Mouse (Mus musculus): ENCODE data around the gene Dgka. TPM values are rescaled to one million over a fixed set of nuclear protein-coding genes. Genes with fewer than 3 reads are reported as not detected.
"Not testable (repeated sequence)": the region's sequence is repeated elsewhere in the genome, so short reads cannot be mapped to it uniquely, and the experiment has no call there.

The Dgka gene
- polyA plus RNA-seq, 1 experiment from 2014 or later: 5.0 TPM

GRCm38 (mm10) chr10:128743235-128743634 is 1.4 kb downstream of the Dgka start:
- no peak for ATAC-seq (ENCODE audit: low FRiP score)
- H3K27ac ChIP-seq (ENCODE audit: low read depth, low read length): no peak overlapping the region
- no peak overlapping the region; the same call in 1 of the 2 replicates for H3K9ac ChIP-seq (ENCODE audit: low read depth, low read length)
- peak overlapping the region; percentile 52 for H3K4me3 ChIP-seq (ENCODE audit: low read depth, low read length)
- H3K9me3 ChIP-seq (ENCODE audit: control insufficient read depth, low read length): no peaks in the 10 kb centered on the region
- peaks cover 29% of the 10 kb centered on the region for H3K27me3 ChIP-seq (ENCODE audit: control insufficient read depth, insufficient read depth, low read length)
- DNase-seq (ENCODE audit: low spot score): peak; percentile 31
- 9% methylated on average over 7 of the region's 7 CpGs for WGBS
- peak overlapping the region; percentile 93 for H3K4me2 ChIP-seq (replicated peaks; ENCODE audit: low read depth, low read length)
- H3K36me3 ChIP-seq (ENCODE audit: control insufficient read depth, insufficient read depth, low read length): no peaks in the 10 kb centered on the region
- H3K4me1 ChIP-seq (replicated peaks; ENCODE audit: control insufficient read depth, insufficient read depth, low read length): 0 out of 2 replicates have a peak, but pooled peaks cover 4% of the 10 kb centered on the region

- no peak overlapping the region for H3K4me2 ChIP-seq (replicated peaks; ENCODE audit: low read depth, low read length)
- H3K27me3 ChIP-seq (ENCODE audit: control insufficient read depth, insufficient read depth, low read length): peaks cover 29% of the 10 kb centered on the region
Observed at GRCm38 (mm10) chr10:128742616-128743015, 2.0 kb downstream of the Dgka start.

GRCm38 (mm10) chr10:128740296-128740695 is 4.4 kb downstream of the Dgka start:
- Histone ChIP-seq H3K9ac (ENCODE audit: low read depth, low read length) (no peak overlapping the region), H3K27ac (ENCODE audit: low read depth, low read length) (no peak overlapping the region), H3K4me2 (replicated peaks; ENCODE audit: low read depth, low read length) (no peak overlapping the region), H3K9me3 (ENCODE audit: control insufficient read depth, low read length) (no peaks in the 10 kb centered on the region), H3K27me3 (ENCODE audit: control insufficient read depth, insufficient read depth, low read length) (peaks cover 29% of the 10 kb centered on the region), H3K4me1 (replicated peaks; ENCODE audit: control insufficient read depth, insufficient read depth, low read length) (peaks cover 6% of the 10 kb centered on the region; the same call in 1 of the 2 replicates), H3K4me3 (ENCODE audit: low read depth, low read length) (no peak overlapping the region), H3K36me3 (ENCODE audit: control insufficient read depth, insufficient read depth, low read length) (no peaks in the 10 kb centered on the region)
- no peak for DNase-seq (ENCODE audit: low spot score)
- no peak for ATAC-seq (ENCODE audit: low FRiP score)
- 60% methylated on average over 2 of the region's 2 CpGs for WGBS

More at GRCm38 (mm10) chr10:128742616-128743015, 2.0 kb downstream of the Dgka start:
- DNase-seq (ENCODE audit: low spot score) (no peak), ATAC-seq (ENCODE audit: low FRiP score) (no peak)
- no peak overlapping the region for H3K27ac ChIP-seq (ENCODE audit: low read depth, low read length)
- 0 out of 2 replicates have a peak, but pooled peaks cover 4% of the 10 kb centered on the region for H3K4me1 ChIP-seq (replicated peaks; ENCODE audit: control insufficient read depth, insufficient read depth, low read length)
- no peak overlapping the region for H3K4me3 ChIP-seq (ENCODE audit: low read depth, low read length)
- 44% methylated on average over 4 of the region's 4 CpGs for WGBS
- H3K9ac ChIP-seq (ENCODE audit: low read depth, low read length): no peak overlapping the region
- no peaks in the 10 kb centered on the region for H3K36me3 ChIP-seq (ENCODE audit: control insufficient read depth, insufficient read depth, low read length)
- no peaks in the 10 kb centered on the region for H3K9me3 ChIP-seq (ENCODE audit: control insufficient read depth, low read length)

GRCm38 (mm10) chr10:128737435-128737834 is 7.2 kb downstream of the Dgka start:
- H3K36me3 ChIP-seq (ENCODE audit: control insufficient read depth, insufficient read depth, low read length): no peaks in the 10 kb centered on the region
- peaks cover 2% of the 10 kb centered on the region; the same call in 1 of the 2 replicates for H3K4me1 ChIP-seq (replicated peaks; ENCODE audit: control insufficient read depth, insufficient read depth, low read length)
- 0 out of 2 replicates have a peak overlapping the region, but pooled peaks have one; percentile 19 for H3K9ac ChIP-seq (ENCODE audit: low read depth, low read length)
- H3K4me2 ChIP-seq (replicated peaks; ENCODE audit: low read depth, low read length): peak overlapping the region; percentile 31
- no peak overlapping the region for H3K27ac ChIP-seq (ENCODE audit: low read depth, low read length)
- ATAC-seq (ENCODE audit: low FRiP score): peak; percentile 49
- DNase-seq (ENCODE audit: low spot score): peak; percentile 25
- H3K27me3 ChIP-seq (ENCODE audit: control insufficient read depth, insufficient read depth, low read length): peaks cover 8% of the 10 kb centered on the region
- WGBS: 3% methylated on average over 15 of the region's 15 CpGs
- peak overlapping the region; percentile 4; the same call in 1 of the 2 replicates for H3K4me3 ChIP-seq (ENCODE audit: low read depth, low read length)
- no peaks in the 10 kb centered on the region for H3K9me3 ChIP-seq (ENCODE audit: control insufficient read depth, low read length)

GRCm38 (mm10) chr10:128731992-128732391 is 12.7 kb downstream of the Dgka start:
- Histone ChIP-seq H3K4me2 (replicated peaks; ENCODE audit: low read depth, low read length) (no peak overlapping the region), H3K27me3 (ENCODE audit: control insufficient read depth, insufficient read depth, low read length) (no peaks in the 10 kb centered on the region; the same call in 1 of the 2 replicates), H3K27ac (ENCODE audit: low read depth, low read length) (no peak overlapping the region), H3K4me3 (ENCODE audit: low read depth, low read length) (no peak overlapping the region), H3K4me1 (replicated peaks; ENCODE audit: control insufficient read depth, insufficient read depth, low read length) (no peaks in the 10 kb centered on the region), H3K36me3 (ENCODE audit: control insufficient read depth, insufficient read depth, low read length) (no peaks in the 10 kb centered on the region), H3K9ac (ENCODE audit: low read depth, low read length) (no peak overlapping the region), H3K9me3 (ENCODE audit: control insufficient read depth, low read length) (no peaks in the 10 kb centered on the region)
- DNase-seq (ENCODE audit: low spot score) (no peak), ATAC-seq (ENCODE audit: low FRiP score) (no peak)

GRCm38 (mm10) chr10:128731002-128731433 is 13.6 kb downstream of the Dgka start:
- ATAC-seq (ENCODE audit: low FRiP score): peak; percentile 68
- Histone ChIP-seq H3K4me3 (ENCODE audit: low read depth, low read length) (no peak overlapping the region), H3K36me3 (ENCODE audit: control insufficient read depth, insufficient read depth, low read length) (no peaks in the 10 kb centered on the region), H3K27me3 (ENCODE audit: control insufficient read depth, insufficient read depth, low read length) (no peaks in the 10 kb centered on the region; the same call in 1 of the 2 replicates), H3K4me1 (replicated peaks; ENCODE audit: control insufficient read depth, insufficient read depth, low read length) (no peaks in the 10 kb centered on the region), H3K27ac (ENCODE audit: low read depth, low read length) (no peak overlapping the region), H3K4me2 (replicated peaks; ENCODE audit: low read depth, low read length) (no peak overlapping the region), H3K9me3 (ENCODE audit: control insufficient read depth, low read length) (no peaks in the 10 kb centered on the region), H3K9ac (ENCODE audit: low read depth, low read length) (no peak overlapping the region)
- 26% methylated on average over 10 of the region's 10 CpGs for WGBS
- DNase-seq (ENCODE audit: low spot score): peak; percentile 79

- no peak overlapping the region for H3K4me2 ChIP-seq (replicated peaks; ENCODE audit: low read depth, low read length)
- no peak overlapping the region for H3K27ac ChIP-seq (ENCODE audit: low read depth, low read length)
- ATAC-seq (ENCODE audit: low FRiP score) (no peak), DNase-seq (ENCODE audit: low spot score) (no peak)
- H3K4me1 ChIP-seq (replicated peaks; ENCODE audit: control insufficient read depth, insufficient read depth, low read length): no peaks in the 10 kb centered on the region
- H3K36me3 ChIP-seq (ENCODE audit: control insufficient read depth, insufficient read depth, low read length): no peaks in the 10 kb centered on the region
- no peak overlapping the region for H3K4me3 ChIP-seq (ENCODE audit: low read depth, low read length)
- no peaks in the 10 kb centered on the region; the same call in 1 of the 2 replicates for H3K27me3 ChIP-seq (ENCODE audit: control insufficient read depth, insufficient read depth, low read length)
- no peak overlapping the region for H3K9ac ChIP-seq (ENCODE audit: low read depth, low read length)
- WGBS: 89% methylated on average over 5 of the region's 5 CpGs
- no peaks in the 10 kb centered on the region for H3K9me3 ChIP-seq (ENCODE audit: control insufficient read depth, low read length)
Observed at GRCm38 (mm10) chr10:128728059-128728458, 16.6 kb downstream of the Dgka start.

- not testable (repeated sequence) for H3K4me2 ChIP-seq (replicated peaks; ENCODE audit: low read depth, low read length)
Observed at GRCm38 (mm10) chr10:128725466-128725865, 19.2 kb downstream of the Dgka start.

More at GRCm38 (mm10) chr10:128725466-128725865, 19.2 kb downstream of the Dgka start:
- 77% methylated on average over 3 of the region's 4 CpGs for WGBS
- H3K27ac ChIP-seq (ENCODE audit: low read depth, low read length); H3K36me3 ChIP-seq (ENCODE audit: control insufficient read depth, insufficient read depth, low read length); H3K9ac ChIP-seq (ENCODE audit: low read depth, low read length); H3K4me1 ChIP-seq (replicated peaks; ENCODE audit: control insufficient read depth, insufficient read depth, low read length); H3K4me3 ChIP-seq (ENCODE audit: low read depth, low read length); ATAC-seq (ENCODE audit: low FRiP score); H3K9me3 ChIP-seq (ENCODE audit: control insufficient read depth, low read length); H3K27me3 ChIP-seq (ENCODE audit: control insufficient read depth, insufficient read depth, low read length); DNase-seq (ENCODE audit: low spot score): not testable (repeated sequence)
